Mouse (Mus musculus) heart, postnatal 25 days (tissue): ENCODE measurements around the gene Fgd5. TPM values are rescaled to one million over a fixed set of nuclear protein-coding genes. Genes with fewer than 3 reads are reported as not detected.

ENCODE experiments used
- total RNA-seq, 2 experiments: library from RNA; stranded (reverse); gene quantifications; 2 replicates each; pipeline ENCODE4 v1.2.3; 2021

Gene Fgd5
- total RNA-seq, 2 experiments from 2014 or later, result 24.2 to 26.8 TPM

Other genes starting within 250 kb of the Fgd5 start
- gene Grip2, start 151.6 kb upstream of the Fgd5 start, total RNA-seq, result 10 to 100 TPM; 12.3 to 17.4 TPM
- 10 to 100 TPM in 1 of 2 experiments, 1 to 10 TPM in 1; 9.1 to 11.2 TPM for gene Ccdc174, start 100.8 kb upstream of the Fgd5 start, total RNA-seq
- under 1 TPM; 0.55 to 0.67 TPM for gene 4930590J08Rik, start 76.1 kb upstream of the Fgd5 start, total RNA-seq
- gene Nr2c2, start 112.5 kb downstream of the Fgd5 start, total RNA-seq, result 10 to 100 TPM; 23.4 to 27.6 TPM
- 10 to 100 TPM; 86.3 to 92.9 TPM for gene Mrps25, start 205.2 kb downstream of the Fgd5 start, total RNA-seq
- gene Rbsn, start 236.0 kb downstream of the Fgd5 start, total RNA-seq, result 10 to 100 TPM; 12.4 to 16.4 TPM